Mouse (Mus musculus) megakaryocyte, embryonic 14.5 days (primary cell): ENCODE results near the gene Rere. TPM values are rescaled to one million over a fixed set of nuclear protein-coding genes. Genes with fewer than 3 reads are reported as not detected.

Source experiments
- H3K27me3 ChIP-seq: replicated peaks from 2 replicates; pipeline ENCODE3; 2012; ENCODE audit warnings: inconsistent platforms
- H3K36me3 ChIP-seq: replicated peaks from 2 replicates; pipeline ENCODE3; 2012; ENCODE audit warnings: low read length, inconsistent platforms, mixed read lengths
- H3K4me1 ChIP-seq: 2 replicates; pipeline ENCODE4 v1.6.1; 2012; ENCODE audit warnings: inconsistent platforms
- H3K4me3 ChIP-seq: replicated peaks from 2 replicates; pipeline ENCODE3; 2012; ENCODE audit warnings: moderate library complexity, mild to moderate bottlenecking, inconsistent platforms
- H3K9me3 ChIP-seq: 2 replicates; pipeline ENCODE4 v1.6.1; 2012; ENCODE audit warnings: inconsistent platforms
- FLI1 ChIP-seq: IDR thresholded peaks from 2 replicates; pipeline ENCODE4 v1.6.1; 2012; ENCODE audit warnings: low read length, inconsistent platforms, mixed read lengths
- GATA1 ChIP-seq: IDR thresholded peaks from 3 replicates; pipeline ENCODE4 v1.6.1; 2012; ENCODE audit warnings: mixed read lengths, low read length, inconsistent platforms, borderline replicate concordance
- polyA plus RNA-seq: library from polyadenylated mRNA; stranded (reverse); fragments of >175 nt; gene quantifications from 2 replicates; pipeline ENCODE4 v1.2.3, GENCODE M21; 2012; ENCODE audit warnings: low replicate concordance; ENCODE audit not compliant: insufficient read depth

Gene Rere
- polyA plus RNA-seq, 1 experiment = 39.0 TPM

DNA sequence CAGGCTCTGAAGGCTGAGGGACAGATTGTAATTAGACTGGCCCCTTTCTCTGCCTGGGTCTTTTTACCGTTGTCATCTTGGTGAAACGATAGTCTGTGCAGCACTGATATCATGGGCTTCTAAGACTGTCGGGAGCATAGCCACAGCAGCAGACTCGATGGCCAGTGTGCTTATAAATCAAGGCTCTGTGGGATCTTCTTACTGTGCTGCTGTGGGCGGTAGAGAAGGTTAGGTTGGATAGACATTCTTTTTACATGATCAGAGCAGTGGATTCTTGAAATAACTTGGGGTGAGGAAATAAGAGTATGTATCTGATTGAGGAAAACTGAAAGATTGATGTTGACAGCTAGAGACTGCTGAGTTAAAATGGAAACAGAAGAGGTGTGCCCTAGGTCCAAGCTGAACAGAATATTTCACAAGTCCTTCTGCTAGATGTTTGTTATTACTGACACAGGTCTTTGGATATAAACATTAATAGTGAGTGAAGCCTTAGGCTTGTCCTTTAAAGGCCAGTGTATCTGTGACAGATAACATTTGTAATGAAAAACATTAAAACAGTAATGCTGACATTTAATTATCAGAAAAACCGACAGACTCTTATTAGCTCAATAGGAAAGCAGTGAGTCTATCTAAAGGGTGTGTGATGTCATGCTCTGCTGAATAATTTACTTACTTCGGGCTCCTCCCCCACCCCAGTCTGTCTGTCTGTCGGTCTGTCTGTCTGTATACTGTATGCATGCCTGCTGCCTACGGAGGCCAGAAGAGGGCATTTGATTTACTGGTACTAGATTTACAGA is 93.4 kb downstream of the Rere start:
- TF ChIP-seq GATA1 = no peak
- TF ChIP-seq FLI1 = no peak
- no peaks in the 10 kb centered on the region for H3K9me3 ChIP-seq
- H3K36me3 ChIP-seq = no peaks in the 10 kb centered on the region
- peaks cover 92% of the 10 kb centered on the region for H3K4me1 ChIP-seq
- no peaks in the 10 kb centered on the region for H3K27me3 ChIP-seq
- H3K4me3 ChIP-seq = peak overlapping the region; percentile 28

DNA sequence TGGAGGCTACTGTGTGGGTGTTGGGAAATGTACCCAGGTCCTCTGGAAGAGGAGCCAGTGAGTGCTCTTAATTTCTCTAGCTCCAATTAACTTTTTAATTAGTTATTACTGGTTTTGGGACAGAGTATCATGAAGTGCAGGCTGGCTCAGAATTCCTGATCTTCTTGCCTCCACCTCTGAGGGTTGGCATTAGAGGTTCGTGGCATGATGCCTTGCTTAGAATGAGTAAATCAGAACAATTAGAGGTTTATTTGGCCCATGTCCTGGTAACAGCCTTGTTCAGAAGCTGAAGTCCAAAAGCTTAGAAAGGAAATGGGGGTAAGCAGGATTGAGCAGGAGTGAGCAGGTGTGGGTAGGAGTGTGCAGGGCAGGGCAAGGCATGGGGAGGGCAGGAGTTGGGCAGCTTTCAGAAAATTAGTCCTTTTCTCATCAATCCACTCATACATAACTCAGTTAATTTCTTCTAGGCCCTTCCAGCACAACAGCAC is 94.0 kb downstream of the Rere start:
- no peak for TF ChIP-seq GATA1
- TF ChIP-seq FLI1 = no peak
- Histone ChIP-seq H3K36me3 (no peaks in the 10 kb centered on the region), H3K9me3 (no peaks in the 10 kb centered on the region), H3K4me1 (peaks cover 92% of the 10 kb centered on the region), H3K27me3 (no peaks in the 10 kb centered on the region), H3K4me3 (no peak overlapping the region)

DNA sequence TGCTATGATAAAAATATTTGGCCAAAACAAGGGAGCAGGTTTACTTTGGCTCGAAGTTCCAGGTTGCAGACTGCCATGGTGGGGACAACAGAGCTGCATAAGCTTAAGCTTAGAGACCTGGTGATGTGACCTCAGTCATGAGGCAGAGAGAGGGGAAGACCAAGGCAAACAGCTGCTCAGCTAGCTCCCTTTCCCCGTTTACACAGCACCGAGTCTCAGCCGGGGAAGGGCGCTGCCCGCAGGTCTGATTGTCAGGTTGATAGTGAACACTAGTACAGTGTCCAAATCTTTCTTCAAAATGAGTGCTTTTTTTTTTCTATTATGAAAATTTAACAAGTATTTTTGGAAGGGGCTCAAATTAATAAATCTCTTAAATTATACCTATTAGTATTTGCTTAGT is 97.9 kb downstream of the Rere start:
- Histone ChIP-seq H3K4me1 (peaks cover 84% of the 10 kb centered on the region), H3K27me3 (no peaks in the 10 kb centered on the region)
- TF ChIP-seq GATA1 (no peak), FLI1 (no peak)

DNA sequence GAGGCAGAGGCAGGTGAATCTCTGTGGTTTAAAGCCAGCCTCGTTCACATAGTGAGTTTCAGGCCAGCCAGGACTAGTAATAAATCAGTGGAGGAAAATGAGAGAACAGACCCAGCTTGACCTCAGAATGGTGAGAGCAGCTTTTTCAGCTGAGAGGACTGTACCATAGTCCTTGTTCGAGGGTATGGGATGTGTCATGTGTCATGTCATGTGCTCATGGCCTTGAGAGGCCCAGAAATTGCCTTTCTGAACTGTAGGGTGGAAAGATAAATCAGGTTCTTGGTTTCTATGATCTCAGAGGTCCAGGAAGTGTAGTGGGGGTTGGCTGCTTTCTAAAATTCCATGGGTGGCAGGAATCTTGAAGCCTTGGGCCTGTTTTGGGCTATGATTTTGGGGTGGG is 98.3 kb downstream of the Rere start:
- no peaks in the 10 kb centered on the region for H3K9me3 ChIP-seq
- peaks cover 5% of the 10 kb centered on the region for H3K36me3 ChIP-seq
- H3K4me3 ChIP-seq = no peak overlapping the region
- peaks cover 84% of the 10 kb centered on the region for H3K4me1 ChIP-seq
- TF ChIP-seq GATA1 = no peak
- no peak for TF ChIP-seq FLI1
- H3K27me3 ChIP-seq = no peaks in the 10 kb centered on the region

More for the DNA sequence above, 97.9 kb downstream of the Rere start:
- Histone ChIP-seq H3K4me3 (peak overlapping the region; percentile 25), H3K9me3 (no peaks in the 10 kb centered on the region), H3K36me3 (peaks cover 5% of the 10 kb centered on the region)

DNA sequence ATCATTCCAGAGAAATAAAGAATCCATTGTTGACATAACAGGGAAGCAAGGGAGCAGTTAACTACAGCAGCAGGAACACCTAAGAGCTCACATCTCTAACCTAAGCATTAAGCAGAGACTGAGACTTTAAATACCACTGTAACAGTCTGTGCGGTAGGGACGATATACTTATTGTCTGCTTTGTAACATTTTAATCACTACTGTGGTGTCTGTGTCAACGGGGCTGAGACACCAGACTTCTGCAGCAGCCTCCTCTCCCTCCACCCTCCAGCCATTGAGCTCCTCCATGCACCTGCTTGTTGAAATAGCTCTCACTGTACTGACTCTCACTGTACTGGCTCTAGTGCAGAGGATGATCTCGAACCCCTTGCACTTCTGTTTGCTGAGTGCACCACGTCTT is 98.8 kb downstream of the Rere start:
- H3K27me3 ChIP-seq = no peaks in the 10 kb centered on the region
- peaks cover 7% of the 10 kb centered on the region for H3K36me3 ChIP-seq
- no peak overlapping the region for H3K4me3 ChIP-seq
- no peak for TF ChIP-seq GATA1
- TF ChIP-seq FLI1 = no peak
- no peaks in the 10 kb centered on the region for H3K9me3 ChIP-seq
- H3K4me1 ChIP-seq = peaks cover 84% of the 10 kb centered on the region

DNA sequence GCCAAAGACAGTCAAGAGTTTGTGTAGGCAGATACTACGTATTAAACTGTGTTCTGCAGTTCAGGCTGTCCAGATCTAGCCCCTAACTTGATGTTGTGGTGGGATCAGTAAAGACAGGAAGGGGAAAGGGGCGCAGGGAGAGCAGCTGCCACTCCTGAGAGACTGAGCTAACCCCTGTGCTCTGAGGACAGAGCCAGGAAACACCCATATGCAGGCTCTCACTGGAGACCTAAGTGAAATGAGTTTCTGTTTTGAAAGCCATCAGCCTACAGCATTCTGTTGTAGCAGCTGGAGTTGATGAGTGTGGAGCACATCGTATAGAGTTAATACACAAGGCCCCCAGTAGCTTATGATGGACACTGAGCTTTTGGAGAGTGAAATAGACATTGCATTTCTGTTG is 101.1 kb downstream of the Rere start:
- TF ChIP-seq FLI1 = no peak
- TF ChIP-seq GATA1 = no peak
- Histone ChIP-seq H3K4me1 (peaks cover 76% of the 10 kb centered on the region), H3K27me3 (no peaks in the 10 kb centered on the region), H3K36me3 (peaks cover 8% of the 10 kb centered on the region), H3K9me3 (no peaks in the 10 kb centered on the region), H3K4me3 (peak overlapping the region; percentile 40)

DNA sequence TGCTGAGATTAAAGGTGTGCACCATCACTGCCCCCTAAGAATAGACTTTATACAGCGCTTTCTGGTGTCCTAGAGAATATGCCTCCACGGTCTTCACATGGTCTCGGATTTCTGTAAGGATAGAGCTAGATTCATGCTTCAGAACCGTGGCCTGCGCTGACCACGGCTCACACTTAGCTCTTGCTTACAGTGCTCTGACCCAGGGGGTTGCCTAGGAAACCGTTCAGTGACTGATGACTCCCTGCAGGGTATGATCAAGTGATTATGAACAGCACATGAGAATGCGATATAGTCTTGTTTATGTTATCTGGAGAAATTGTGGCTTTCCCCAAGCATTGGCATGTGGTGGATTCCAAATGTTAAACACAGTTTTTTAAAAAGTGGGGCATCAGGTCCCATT is 103.0 kb downstream of the Rere start:
- H3K36me3 ChIP-seq = peaks cover 24% of the 10 kb centered on the region
- H3K4me1 ChIP-seq = peaks cover 76% of the 10 kb centered on the region
- H3K4me3 ChIP-seq = no peak overlapping the region
- TF ChIP-seq FLI1 (no peak), GATA1 (no peak)
- no peaks in the 10 kb centered on the region for H3K27me3 ChIP-seq
- H3K9me3 ChIP-seq = no peaks in the 10 kb centered on the region

DNA sequence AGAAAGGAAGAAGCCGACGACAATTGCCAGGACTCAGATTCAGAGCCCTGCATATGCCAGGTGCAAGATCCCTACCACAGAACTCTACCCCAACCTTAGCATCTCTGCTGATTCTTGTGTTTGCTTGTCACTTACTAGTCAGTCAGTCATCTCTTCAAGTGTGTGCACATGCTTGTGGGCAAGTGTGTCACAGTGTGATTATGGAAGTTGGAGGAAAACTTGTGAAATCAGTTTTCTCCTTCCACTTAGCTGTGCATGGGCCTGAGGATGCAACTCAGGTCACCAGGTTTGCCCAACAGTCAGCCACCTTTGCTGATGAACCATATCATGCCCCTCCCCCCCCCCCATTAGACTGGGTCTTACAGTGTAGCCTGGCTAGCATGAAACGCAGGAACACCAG is 103.5 kb downstream of the Rere start:
- Histone ChIP-seq H3K27me3 (no peaks in the 10 kb centered on the region), H3K4me3 (no peak overlapping the region), H3K36me3 (peaks cover 29% of the 10 kb centered on the region), H3K4me1 (peaks cover 76% of the 10 kb centered on the region), H3K9me3 (no peaks in the 10 kb centered on the region)
- TF ChIP-seq FLI1 (no peak), GATA1 (no peak)

DNA sequence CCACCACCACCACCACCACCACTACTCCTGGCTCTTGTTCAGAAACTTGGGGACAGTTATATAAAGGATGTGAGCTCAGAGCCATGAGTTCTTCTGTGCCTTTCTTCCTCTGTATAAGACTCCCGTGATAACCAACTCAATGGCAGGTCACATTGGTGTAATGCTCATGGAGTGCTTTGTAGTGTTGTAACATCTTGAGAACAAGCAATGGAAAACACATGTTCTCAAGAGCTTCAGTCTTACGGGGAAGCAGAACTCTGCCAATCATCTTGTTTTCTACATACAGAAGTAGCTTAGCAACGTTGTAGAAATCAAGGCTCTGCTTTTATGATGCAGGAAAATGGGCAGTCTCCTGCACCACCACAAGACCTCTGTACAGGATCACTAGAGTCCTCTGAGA is 107.1 kb downstream of the Rere start:
- TF ChIP-seq FLI1 = no peak
- TF ChIP-seq GATA1 = no peak
- H3K4me1 ChIP-seq = peaks cover 81% of the 10 kb centered on the region
- no peaks in the 10 kb centered on the region for H3K9me3 ChIP-seq
- peaks cover 33% of the 10 kb centered on the region for H3K36me3 ChIP-seq
- no peak overlapping the region for H3K4me3 ChIP-seq
- H3K27me3 ChIP-seq = no peaks in the 10 kb centered on the region

DNA sequence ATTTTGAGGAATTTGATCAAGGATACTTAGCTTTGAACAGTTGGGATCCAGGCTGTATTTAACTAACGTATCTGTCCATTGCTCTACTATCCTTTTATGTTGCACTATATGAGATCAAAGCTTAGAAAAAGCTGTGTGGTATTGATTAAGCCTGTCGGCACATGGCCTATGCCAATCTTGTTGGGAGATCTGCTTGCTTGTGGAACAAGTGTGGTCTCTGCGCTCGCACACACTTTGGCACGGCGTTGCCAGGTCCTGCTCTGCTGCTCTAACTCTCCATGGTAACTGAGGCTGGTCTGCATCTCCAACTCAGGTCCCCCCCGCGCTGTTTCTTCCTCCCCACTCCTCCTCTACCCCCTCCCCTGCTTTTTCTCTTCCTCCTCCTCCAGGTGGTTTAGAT is 112.2 kb downstream of the Rere start:
- Histone ChIP-seq H3K27me3 (no peaks in the 10 kb centered on the region), H3K4me3 (no peak overlapping the region), H3K4me1 (peaks cover 88% of the 10 kb centered on the region), H3K36me3 (peaks cover 30% of the 10 kb centered on the region), H3K9me3 (no peaks in the 10 kb centered on the region)
- TF ChIP-seq FLI1 = no peak
- no peak for TF ChIP-seq GATA1
